Comparison of ENCODE assay signal across 8 mouse cellular contexts in the genomic region with DNA sequence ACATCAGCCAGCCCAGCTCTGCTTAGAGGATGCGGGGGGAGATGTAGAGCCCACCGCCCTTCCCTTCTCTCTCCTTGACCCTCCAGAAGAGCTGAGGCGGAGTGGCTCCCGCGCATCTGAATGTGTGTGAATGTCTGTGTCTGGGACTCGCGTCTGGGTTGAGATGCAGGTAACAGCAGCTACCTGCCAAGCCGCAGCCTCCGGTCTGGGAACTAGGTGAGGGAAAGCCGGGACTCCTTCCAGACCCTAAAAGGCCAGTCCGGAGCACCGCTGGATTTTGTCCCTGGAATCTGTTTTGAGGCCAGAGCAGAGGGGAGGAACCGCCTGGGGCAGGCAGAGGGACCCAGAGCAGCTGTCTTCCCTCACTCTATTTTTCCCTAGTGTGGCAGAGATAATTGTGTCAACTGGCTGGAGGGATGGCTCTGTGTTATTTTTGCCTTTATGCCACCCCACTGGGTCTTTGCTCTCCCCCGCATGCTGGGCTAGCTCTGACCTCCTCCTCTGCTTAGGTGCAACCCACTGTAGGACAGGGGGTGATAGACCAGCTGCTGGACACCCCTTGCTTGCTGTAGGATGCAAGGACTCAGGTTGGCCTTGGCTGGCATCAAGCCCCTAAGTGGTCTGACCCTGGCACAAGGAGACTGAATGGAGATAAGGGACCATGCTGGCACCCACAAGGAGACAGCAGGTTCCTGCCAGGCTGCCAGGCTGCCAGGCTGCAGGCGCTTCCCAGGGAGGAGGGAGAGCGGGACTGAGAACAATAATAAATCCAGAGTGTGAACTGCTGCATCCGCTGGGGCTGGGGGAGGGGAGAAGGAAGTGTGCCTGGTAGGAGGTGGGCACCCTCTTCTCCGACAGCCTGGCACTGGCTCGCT. TPM values are rescaled to one million over a fixed set of nuclear protein-coding genes. Genes with fewer than 3 reads are reported as not detected.
DNase-seq lines count a peak whose midpoint lies in the region; ATAC-seq and TF ChIP-seq lines count a peak whose summit lies in the region.

No protein-coding gene starts in this region.

- peak; percentile 68 for ATAC-seq in forebrain, embryonic 16.5 days
- peak; percentile 44 for ATAC-seq in hindbrain, embryonic 13.5 days (ENCODE audit: low FRiP score)
- peak; percentile 65 for ATAC-seq in neural tube, embryonic 13.5 days (ENCODE audit: low read depth)

- peak overlapping the region; percentile 71 for H3K27ac ChIP-seq in gastrocnemius, adult 2 months
- H3K27ac ChIP-seq in forebrain, embryonic 16.5 days (ENCODE audit: low read length): peak overlapping the region; percentile 80
- peak overlapping the region; percentile 95 for H3K27ac ChIP-seq in hindbrain, embryonic 13.5 days
- peak overlapping the region; percentile 68 for H3K27ac ChIP-seq in limb, embryonic 10.5 days
- H3K27ac ChIP-seq in neural tube, embryonic 13.5 days (replicated peaks): peak overlapping the region; percentile 96
- no peak overlapping the region for H3K27ac ChIP-seq in thymus, adult 2 months (ENCODE audit: control insufficient read depth, insufficient read depth, low read length)

- no peak for TF ChIP-seq POLR2A in thymus, adult 2 months (IDR thresholded peaks at IDR 0.05; ENCODE audit: control insufficient read depth, extremely low read depth, insufficient read depth, low read length, poor library complexity)

- peak; percentile 38 for DNase-seq in gastrocnemius, adult 2 months
- DNase-seq in gastrocnemius, adult 18-20 months (ENCODE audit: low spot score): no peak
- DNase-seq in cerebellum, adult 11 months: peak; percentile 50
- DNase-seq in limb, embryonic 10.5 days (ENCODE audit: low spot score): no peak
- DNase-seq in thymus, adult 2 months: no peak

- peak overlapping the region; percentile 69 for H3K4me3 ChIP-seq in gastrocnemius, adult 2 months
- peak overlapping the region; percentile 74 for H3K4me3 ChIP-seq in forebrain, embryonic 16.5 days (replicated peaks; ENCODE audit: low read length)
- H3K4me3 ChIP-seq in hindbrain, embryonic 13.5 days: peak overlapping the region; percentile 64
- peak overlapping the region; percentile 58 for H3K4me3 ChIP-seq in limb, embryonic 10.5 days
- peak overlapping the region; percentile 67 for H3K4me3 ChIP-seq in neural tube, embryonic 13.5 days
- H3K4me3 ChIP-seq in thymus, adult 2 months (ENCODE audit: control insufficient read depth, insufficient read depth, low read length): no peak overlapping the region

- no peaks in the 10 kb centered on the region for H3K36me3 ChIP-seq in forebrain, embryonic 16.5 days (ENCODE audit: control insufficient read depth, insufficient read depth)
- H3K36me3 ChIP-seq in hindbrain, embryonic 13.5 days: peaks cover 10% of the 10 kb centered on the region
- H3K36me3 ChIP-seq in limb, embryonic 10.5 days: no peaks in the 10 kb centered on the region
- H3K36me3 ChIP-seq in neural tube, embryonic 13.5 days: peaks cover 13% of the 10 kb centered on the region
- H3K36me3 ChIP-seq in thymus, adult 2 months (ENCODE audit: control insufficient read depth, insufficient read depth, low read length): no peaks in the 10 kb centered on the region

- peak overlapping the region; percentile 82 for H3K9ac ChIP-seq in forebrain, embryonic 16.5 days (replicated peaks; ENCODE audit: low read depth, low read length)
- H3K9ac ChIP-seq in hindbrain, embryonic 13.5 days: peak overlapping the region; percentile 87
- peak overlapping the region; percentile 90 for H3K9ac ChIP-seq in neural tube, embryonic 13.5 days

- TF ChIP-seq CTCF in gastrocnemius, adult 2 months (IDR thresholded peaks at IDR 0.05): no peak
- TF ChIP-seq CTCF in thymus, adult 2 months (IDR thresholded peaks at IDR 0.05; ENCODE audit: borderline replicate concordance, control insufficient read depth, extremely low read depth, insufficient read depth, low read length, poor library complexity): no peak

- H3K4me1 ChIP-seq in forebrain, embryonic 16.5 days (replicated peaks; ENCODE audit: control insufficient read depth, insufficient read depth, low read length): peaks cover 28% of the 10 kb centered on the region
- peaks cover 45% of the 10 kb centered on the region for H3K4me1 ChIP-seq in hindbrain, embryonic 13.5 days (replicated peaks)
- H3K4me1 ChIP-seq in limb, embryonic 10.5 days: peaks cover 41% of the 10 kb centered on the region
- H3K4me1 ChIP-seq in neural tube, embryonic 13.5 days (replicated peaks): peaks cover 48% of the 10 kb centered on the region
- peaks cover 16% of the 10 kb centered on the region for H3K4me1 ChIP-seq in thymus, adult 2 months (replicated peaks; ENCODE audit: control insufficient read depth, insufficient read depth, low read length)

- H3K4me2 ChIP-seq in forebrain, embryonic 16.5 days (ENCODE audit: low read length): peak overlapping the region; percentile 60
- H3K4me2 ChIP-seq in hindbrain, embryonic 13.5 days: peak overlapping the region; percentile 79
- H3K4me2 ChIP-seq in neural tube, embryonic 13.5 days: peak overlapping the region; percentile 85

- intact Hi-C loops in gastrocnemius, adult 2 months (cut with DNase I): no loop called here

- no peaks in the 10 kb centered on the region for H3K9me3 ChIP-seq in forebrain, embryonic 16.5 days (ENCODE audit: control insufficient read depth, low read length)
- H3K9me3 ChIP-seq in hindbrain, embryonic 13.5 days: no peaks in the 10 kb centered on the region
- no peaks in the 10 kb centered on the region for H3K9me3 ChIP-seq in limb, embryonic 10.5 days (replicated peaks)
- H3K9me3 ChIP-seq in neural tube, embryonic 13.5 days: no peaks in the 10 kb centered on the region

- H3K27me3 ChIP-seq in forebrain, embryonic 16.5 days (replicated peaks; ENCODE audit: control insufficient read depth, insufficient read depth, low read length): no peaks in the 10 kb centered on the region
- H3K27me3 ChIP-seq in hindbrain, embryonic 13.5 days: no peaks in the 10 kb centered on the region
- peaks cover 18% of the 10 kb centered on the region for H3K27me3 ChIP-seq in limb, embryonic 10.5 days (ENCODE audit: low read depth, poor library complexity, severe bottlenecking)
- no peaks in the 10 kb centered on the region for H3K27me3 ChIP-seq in neural tube, embryonic 13.5 days
- H3K27me3 ChIP-seq in thymus, adult 2 months (ENCODE audit: control insufficient read depth, insufficient read depth, low read length): no peaks in the 10 kb centered on the region

- 4% methylated on average over 19 of the region's 19 CpGs for WGBS in forebrain, embryonic 16.5 days
- WGBS in hindbrain, embryonic 13.5 days: 6% methylated on average over 19 of the region's 19 CpGs
- WGBS in limb, embryonic 10.5 days: 13% methylated on average over 19 of the region's 19 CpGs
- WGBS in neural tube, embryonic 13.5 days: 3% methylated on average over 19 of the region's 19 CpGs
- WGBS in thymus, adult 2 months: 69% methylated on average over 19 of the region's 19 CpGs

RNA-seq across cellular contexts. Expression of gene Csdc2, which starts 0.8 kb away (rescaled TPM):
- total RNA-seq in gastrocnemius, adult 2 months (2021): 1 to 10 TPM; 1.6 to 2.1 TPM
- 1 to 10 TPM; 1.0 to 1.5 TPM for total RNA-seq in gastrocnemius, adult 18-20 months (2021)
- polyA plus RNA-seq in forebrain, embryonic 16.5 days (2015; fragmentation: Nextera tagmentation; extraction: Ambion mirVana): 133 and 182 TPM in 2 replicates
- polyA plus RNA-seq in hindbrain, embryonic 13.5 days (2015; fragmentation: Nextera tagmentation; extraction: Ambion mirVana): 130 and 137 TPM in 2 replicates
- polyA plus RNA-seq in limb, embryonic 10.5 days (2016; fragmentation: Nextera tagmentation; extraction: Ambion mirVana): 3.7 and 5.7 TPM in 2 replicates
- polyA plus RNA-seq in neural tube, embryonic 13.5 days (2015; fragmentation: Nextera tagmentation; extraction: Ambion mirVana): 117 and 127 TPM in 2 replicates
- polyA plus RNA-seq in thymus, adult 2 months (2012; rRNA removed): 1.9 and 6.8 TPM in 2 replicates

RNA-seq across cellular contexts. Expression of gene Polr3h, which starts 11.3 kb away (rescaled TPM):
- total RNA-seq in gastrocnemius, adult 2 months (2021): 1 to 10 TPM; 6.4 to 7.6 TPM
- 1 to 10 TPM; 5.8 to 7.2 TPM for total RNA-seq in gastrocnemius, adult 18-20 months (2021)
- 93.8 and 103 TPM in 2 replicates for polyA plus RNA-seq in forebrain, embryonic 16.5 days (2015; fragmentation: Nextera tagmentation; extraction: Ambion mirVana)
- 73.3 and 76.8 TPM in 2 replicates for polyA plus RNA-seq in hindbrain, embryonic 13.5 days (2015; fragmentation: Nextera tagmentation; extraction: Ambion mirVana)
- 75.5 and 86.6 TPM in 2 replicates for polyA plus RNA-seq in limb, embryonic 10.5 days (2016; fragmentation: Nextera tagmentation; extraction: Ambion mirVana)
- polyA plus RNA-seq in neural tube, embryonic 13.5 days (2015; fragmentation: Nextera tagmentation; extraction: Ambion mirVana): 78.6 and 80.6 TPM in 2 replicates
- 16.7 and 17.5 TPM in 2 replicates for polyA plus RNA-seq in thymus, adult 2 months (2012; rRNA removed)

RNA-seq across cellular contexts. Expression of gene Pmm1, which starts 23.4 kb away (rescaled TPM):
- total RNA-seq in gastrocnemius, adult 2 months (2021): 10 to 100 TPM; 16.2 to 17.2 TPM
- total RNA-seq in gastrocnemius, adult 18-20 months (2021): 10 to 100 TPM; 14.1 to 16.7 TPM
- 89.9 and 100 TPM in 2 replicates for polyA plus RNA-seq in forebrain, embryonic 16.5 days (2015; fragmentation: Nextera tagmentation; extraction: Ambion mirVana)
- 62.9 and 65.3 TPM in 2 replicates for polyA plus RNA-seq in hindbrain, embryonic 13.5 days (2015; fragmentation: Nextera tagmentation; extraction: Ambion mirVana)
- 18.1 and 21.1 TPM in 2 replicates for polyA plus RNA-seq in limb, embryonic 10.5 days (2016; fragmentation: Nextera tagmentation; extraction: Ambion mirVana)
- polyA plus RNA-seq in neural tube, embryonic 13.5 days (2015; fragmentation: Nextera tagmentation; extraction: Ambion mirVana): 62.2 and 75.2 TPM in 2 replicates
- 64.1 and 68.7 TPM in 2 replicates for polyA plus RNA-seq in thymus, adult 2 months (2012; rRNA removed)

RNA-seq across cellular contexts. Expression of gene 1700029P11Rik, which starts 43.0 kb away (rescaled TPM):
- total RNA-seq in gastrocnemius, adult 2 months (2021): not detected
- total RNA-seq in gastrocnemius, adult 18-20 months (2021): not detected
- not detected in 2 replicates for polyA plus RNA-seq in forebrain, embryonic 16.5 days (2015; fragmentation: Nextera tagmentation; extraction: Ambion mirVana)
- not detected in 2 replicates for polyA plus RNA-seq in hindbrain, embryonic 13.5 days (2015; fragmentation: Nextera tagmentation; extraction: Ambion mirVana)
- polyA plus RNA-seq in limb, embryonic 10.5 days (2016; fragmentation: Nextera tagmentation; extraction: Ambion mirVana): not detected in 2 replicates
- not detected in 2 replicates for polyA plus RNA-seq in neural tube, embryonic 13.5 days (2015; fragmentation: Nextera tagmentation; extraction: Ambion mirVana)
- polyA plus RNA-seq in thymus, adult 2 months (2012; rRNA removed): not detected in 2 replicates

RNA-seq across cellular contexts. Expression of gene Xrcc6, which starts 50.3 kb away (rescaled TPM):
- 10 to 100 TPM; 23.9 to 25.4 TPM for total RNA-seq in gastrocnemius, adult 2 months (2021)
- 10 to 100 TPM; 22.9 to 25.3 TPM for total RNA-seq in gastrocnemius, adult 18-20 months (2021)
- polyA plus RNA-seq in forebrain, embryonic 16.5 days (2015; fragmentation: Nextera tagmentation; extraction: Ambion mirVana): 63.0 and 63.1 TPM in 2 replicates
- polyA plus RNA-seq in hindbrain, embryonic 13.5 days (2015; fragmentation: Nextera tagmentation; extraction: Ambion mirVana): 43.4 and 44.9 TPM in 2 replicates
- 112 and 113 TPM in 2 replicates for polyA plus RNA-seq in limb, embryonic 10.5 days (2016; fragmentation: Nextera tagmentation; extraction: Ambion mirVana)
- polyA plus RNA-seq in neural tube, embryonic 13.5 days (2015; fragmentation: Nextera tagmentation; extraction: Ambion mirVana): 45.0 and 46.7 TPM in 2 replicates
- 183 and 225 TPM in 2 replicates for polyA plus RNA-seq in thymus, adult 2 months (2012; rRNA removed)

Comparison
In these comparisons a context has a peak if more than half of its experiments do, and no peak if none do; other contexts are left out.
1. DNase-seq: peak in gastrocnemius, adult 2 months (single experiment) and cerebellum, adult 11 months (single experiment); none in gastrocnemius, adult 18-20 months (single experiment), limb, embryonic 10.5 days (single experiment) and thymus, adult 2 months (single experiment).
2. RNA of gene Csdc2, which starts 0.8 kb away (polyA plus RNA-seq): 133 to 182 TPM in forebrain, embryonic 16.5 days, 130 to 137 TPM in hindbrain, embryonic 13.5 days and 117 to 127 TPM in neural tube, embryonic 13.5 days; 1.9 to 6.8 TPM in thymus, adult 2 months and 3.7 to 5.7 TPM in limb, embryonic 10.5 days; every median in the first group is over 10 times any median in the second.
3. Peak in every context shown above with its lines, with median percentiles within 50 percentile points of each other: ATAC-seq, H3K4me2 ChIP-seq and H3K9ac ChIP-seq.